Mouse (Mus musculus): Measurements from ENCODE around the gene Olfr1141. TPM values are rescaled to one million over a fixed set of nuclear protein-coding genes. Genes with fewer than 3 reads are reported as not detected.

Gene Olfr1141
- total RNA-seq (2021): not detected

- no peak for DNase-seq (ENCODE audit: low spot score)
- intact Hi-C loops (cut with DNase I): no loop called here
Measured at GRCm38 (mm10) chr2:87753891-87754290, at the start of gene Olfr1141. Gene Olfr1141, minus strand, starts transcription at chr2:87753991.

DNA sequence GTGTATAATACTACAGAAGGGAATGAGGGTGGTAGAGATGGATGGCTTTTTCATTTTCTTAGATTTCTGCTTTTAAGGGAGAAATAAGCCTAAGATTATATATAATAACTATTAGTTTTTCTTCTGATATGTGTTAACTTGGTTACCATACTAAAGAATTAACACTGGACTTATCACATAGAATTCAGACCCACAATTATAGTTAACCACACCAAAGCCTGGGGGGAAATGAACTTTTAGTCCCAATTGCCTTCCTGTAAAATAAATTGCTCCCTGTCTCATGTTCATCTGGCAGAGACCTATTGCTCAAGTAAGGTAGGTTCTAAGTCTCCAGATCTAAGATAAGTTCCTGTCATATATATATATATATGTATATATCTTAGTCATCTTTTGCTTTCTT, 46.5 kb upstream of the Olfr1141 start, which contains the start of gene Olfr1143:
TSS of gene Olfr1143 (plus strand) at position 301 of the 400 bp plus-strand sequence.
- intact Hi-C loops (cut with DNase I): no loop called here
- no peak for DNase-seq (ENCODE audit: low spot score)

- intact Hi-C loops (cut with DNase I): no loop called here
- no peak for DNase-seq (ENCODE audit: low spot score)
Measured at GRCm38 (mm10) chr2:87779183-87779582, 25.4 kb upstream of the Olfr1141 start, which contains the start of gene Olfr152. Gene Olfr152, plus strand, starts transcription at chr2:87779483.

DNA sequence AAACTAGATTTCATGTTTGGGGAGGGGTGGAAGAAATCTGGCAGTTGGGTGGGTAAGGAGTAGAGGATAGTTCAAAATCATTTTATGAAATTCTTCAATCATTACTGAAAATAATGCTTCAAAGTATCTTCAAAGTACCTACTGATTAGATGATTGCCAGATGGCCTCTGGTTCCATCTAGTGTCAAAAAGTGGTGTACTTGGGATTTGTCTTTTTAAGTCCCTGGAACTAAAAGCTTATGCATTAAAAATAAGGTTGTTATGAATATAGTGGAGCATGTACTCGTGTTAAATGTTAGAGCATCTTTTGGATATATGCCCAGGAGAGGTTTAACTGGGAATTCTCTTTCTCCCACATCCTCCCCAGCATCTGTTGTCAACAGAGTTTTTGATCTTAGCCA, 22.4 kb upstream of the Olfr1141 start:
- intact Hi-C loops (cut with DNase I): no loop called here
- no peak for DNase-seq (ENCODE audit: low spot score)

DNA sequence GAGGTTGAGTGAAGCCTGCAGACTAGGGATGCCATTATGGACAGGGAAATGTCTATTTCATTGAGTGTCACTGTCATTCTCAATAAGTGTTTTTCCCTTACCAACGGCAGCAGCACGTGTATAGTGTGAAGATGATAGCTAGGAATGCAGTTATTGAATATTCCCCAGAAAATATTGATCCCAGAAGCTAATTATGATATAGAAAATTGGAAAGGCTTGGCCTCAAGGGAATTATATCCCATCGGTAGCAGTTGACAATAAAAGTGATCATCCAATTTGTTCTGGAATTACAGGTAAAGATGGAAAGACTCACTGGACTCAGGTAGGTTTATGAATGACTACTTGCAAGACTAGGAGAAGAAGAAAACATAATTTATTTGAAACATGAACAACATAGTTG, 10.3 kb downstream of the Olfr1141 start, which contains the start of gene Olfr1140:
TSS of gene Olfr1140 (plus strand) at position 301 of the 400 bp plus-strand sequence.
- DNase-seq (ENCODE audit: low spot score): no peak
- intact Hi-C loops (cut with DNase I): no loop called here

- intact Hi-C loops (cut with DNase I): no loop called here
- no peak for DNase-seq (ENCODE audit: low spot score)
Measured at GRCm38 (mm10) chr2:87739878-87740277, 13.9 kb downstream of the Olfr1141 start, which contains the start of gene Olfr1138. Gene Olfr1138, minus strand, starts transcription at chr2:87739978.

- intact Hi-C loops (cut with DNase I): no loop called here
Measured at GRCm38 (mm10) chr2:87713079-87713478, 40.7 kb downstream of the Olfr1141 start, which contains the start of gene Olfr1137. Gene Olfr1137, minus strand, starts transcription at chr2:87713179.

More at GRCm38 (mm10) chr2:87713079-87713478, 40.7 kb downstream of the Olfr1141 start, which contains the start of gene Olfr1137:
- DNase-seq (ENCODE audit: low spot score): no peak

Other genes with a start within 250 kb of the Olfr1141 start
- not detected for gene Pramel6, start 247.4 kb downstream of the Olfr1141 start, total RNA-seq (2021)
- gene Olfr153, start 222.2 kb downstream of the Olfr1141 start, total RNA-seq (2021): not detected
- not detected for gene Olfr1128, start 208.4 kb downstream of the Olfr1141 start, total RNA-seq (2021)
- gene Olfr1129, start 180.1 kb downstream of the Olfr1141 start, total RNA-seq (2021): not detected
- gene Olfr1130, start 147.8 kb downstream of the Olfr1141 start, total RNA-seq (2021): not detected
- gene Olfr1131, start 126.9 kb downstream of the Olfr1141 start, total RNA-seq (2021): not detected
- gene Olfr1132, start 116.5 kb downstream of the Olfr1141 start, total RNA-seq (2021): not detected
- gene Olfr1133, start 106.6 kb downstream of the Olfr1141 start, total RNA-seq (2021): not detected
- gene Olfr1134, start 95.5 kb downstream of the Olfr1141 start, total RNA-seq (2021): not detected
- not detected for gene Olfr1135, start 80.3 kb downstream of the Olfr1141 start, total RNA-seq (2021)
- not detected for gene Olfr1136, start 60.0 kb downstream of the Olfr1141 start, total RNA-seq (2021)
- gene Olfr1137, start 40.8 kb downstream of the Olfr1141 start, total RNA-seq (2021): not detected
- gene Olfr1138, start 14.0 kb downstream of the Olfr1141 start, total RNA-seq (2021): not detected
- not detected for gene Olfr1140, start 10.2 kb downstream of the Olfr1141 start, total RNA-seq (2021)
- not detected for gene Olfr152, start 25.5 kb upstream of the Olfr1141 start, total RNA-seq (2021)
- gene Olfr1143, start 46.6 kb upstream of the Olfr1141 start, total RNA-seq (2021): not detected
- gene Olfr1145, start 55.8 kb upstream of the Olfr1141 start, total RNA-seq (2021): not detected
- not detected for gene Olfr1148, start 76.5 kb upstream of the Olfr1141 start, total RNA-seq (2021)
- gene Olfr1150-ps1, start 90.0 kb upstream of the Olfr1141 start, total RNA-seq (2021): not detected
- gene Olfr1151, start 101.9 kb upstream of the Olfr1141 start, total RNA-seq (2021): not detected
- not detected for gene Olfr1152, start 112.5 kb upstream of the Olfr1141 start, total RNA-seq (2021)
- not detected for gene Olfr1153, start 141.0 kb upstream of the Olfr1141 start, total RNA-seq (2021)
- not detected for gene Olfr1154, start 151.2 kb upstream of the Olfr1141 start, total RNA-seq (2021)
- gene Olfr1155, start 191.1 kb upstream of the Olfr1141 start, total RNA-seq (2021): not detected
- gene Olfr1156, start 199.1 kb upstream of the Olfr1141 start, total RNA-seq (2021): not detected
- gene Olfr1157, start 214.3 kb upstream of the Olfr1141 start, total RNA-seq (2021): not detected
- not detected for gene Olfr74, start 220.7 kb upstream of the Olfr1141 start, total RNA-seq (2021)
- not detected for gene Olfr1158, start 236.1 kb upstream of the Olfr1141 start, total RNA-seq (2021)

Data from heart, postnatal 25 days (tissue).